Mouse (Mus musculus): ENCODE results near the gene Topbp1.

The Topbp1 gene

GRCm38 (mm10) chr9:103384141-103384796, 79.3 kb downstream of the Topbp1 start:
- intact Hi-C loops (cut with DNase I): no loop called here

GRCm38 (mm10) chr9:103385600-103385999, 80.6 kb downstream of the Topbp1 start:
- intact Hi-C loops (cut with DNase I): no loop called here

GRCm38 (mm10) chr9:103386573-103386972, 81.6 kb downstream of the Topbp1 start:
- intact Hi-C loops (cut with DNase I): no loop called here

GRCm38 (mm10) chr9:103387011-103387653, 82.1 kb downstream of the Topbp1 start:
- intact Hi-C loops (cut with DNase I): no loop called here

GRCm38 (mm10) chr9:103389261-103389660, 84.2 kb downstream of the Topbp1 start:
- intact Hi-C loops (cut with DNase I): no loop called here

GRCm38 (mm10) chr9:103391796-103392372, 86.9 kb downstream of the Topbp1 start:
- intact Hi-C loops (cut with DNase I): no loop called here

- intact Hi-C loops (cut with DNase I): no loop called here
These were observed 88.2 kb downstream of the Topbp1 start for GRCm38 (mm10) chr9:103393256-103393655.

GRCm38 (mm10) chr9:103398509-103399157, 93.6 kb downstream of the Topbp1 start:
- intact Hi-C loops (cut with DNase I): no loop called here
